Mouse (Mus musculus) thymus, adult 2 months (tissue): ENCODE measurements around the gene Wnt10a.

Experiments used
- CTCF ChIP-seq: fragments of 200-500 bp; IDR thresholded peaks from 2 replicates; pipeline ENCODE4 v1.5.1; 2012; ENCODE audit warnings: mild to moderate bottlenecking, control low read depth, low read length, moderate library complexity, borderline replicate concordance; ENCODE audit not compliant: control insufficient read depth, poor library complexity, insufficient read depth; ENCODE audit errors: extremely low read depth
- POLR2A ChIP-seq: fragments of 200-500 bp; IDR thresholded peaks from 2 replicates; pipeline ENCODE4 v1.6.1; 2012; ENCODE audit warnings: mild to moderate bottlenecking, low read length, control low read depth, moderate library complexity; ENCODE audit not compliant: control insufficient read depth, poor library complexity, insufficient read depth; ENCODE audit errors: extremely low read depth

- TF ChIP-seq CTCF (no peak), POLR2A (no peak)
These were observed 12.3 kb upstream of the Wnt10a start for GRCm38 (mm10) chr1:74778934-74779486.
